Mouse (Mus musculus) CD4-positive, CD25-positive, alpha-beta regulatory T cell, adult 4 months (primary cell): ENCODE results near the gene Cldn4. TPM values are rescaled to one million over a fixed set of nuclear protein-coding genes. Genes with fewer than 3 reads are reported as not detected.

Experiments
- polyA plus RNA-seq, 2 experiments: library from polyadenylated mRNA; unstranded; fragments of 100-300 nt; shearing (Covaris generic); gene quantifications; one replicate each; pipeline ENCODE4 v1.2.1; 2017

The Cldn4 gene
- polyA plus RNA-seq, 2 experiments from 2014 or later, result 0.40 TPM; not detected in 1

Other genes starting within 250 kb of the Cldn4 start
- gene Eln, start 199.6 kb downstream of the Cldn4 start, polyA plus RNA-seq, result not detected
- not detected for gene Tmem270, start 40.2 kb downstream of the Cldn4 start, polyA plus RNA-seq
- not detected for gene Cldn13, start 31.4 kb downstream of the Cldn4 start, polyA plus RNA-seq
- 10 to 100 TPM; 11.4 to 16.7 TPM for gene Mettl27, start 14.6 kb downstream of the Cldn4 start, polyA plus RNA-seq
- not detected for gene Cldn3, start 39.3 kb upstream of the Cldn4 start, polyA plus RNA-seq
- 10 to 100 TPM; 64.3 to 80.5 TPM for gene Abhd11, start 62.2 kb upstream of the Cldn4 start, polyA plus RNA-seq
- gene Stx1a, start 76.5 kb upstream of the Cldn4 start, polyA plus RNA-seq, result 10 to 100 TPM; 15.4 to 27.0 TPM
- gene Dnajc30, start 117.3 kb upstream of the Cldn4 start, polyA plus RNA-seq, result 10 to 100 TPM; 23.4 to 36.6 TPM
- 100 to 1,000 TPM in 1 of 2 experiments, 10 to 100 TPM in 1; 60.8 to 103 TPM for gene Bud23, start 118.0 kb upstream of the Cldn4 start, polyA plus RNA-seq
- gene Vps37d, start 131.3 kb upstream of the Cldn4 start, polyA plus RNA-seq, result not detected
- under 1 TPM in 1 of 2 experiments, not detected in 1; 0.13 TPM for gene Mlxipl, start 143.0 kb upstream of the Cldn4 start, polyA plus RNA-seq
- gene Tbl2, start 202.7 kb upstream of the Cldn4 start, polyA plus RNA-seq, result 1 to 10 TPM; 4.8 to 5.3 TPM
- 10 to 100 TPM; 47.1 to 79.6 TPM for gene Bcl7b, start 221.3 kb upstream of the Cldn4 start, polyA plus RNA-seq
- gene Baz1b, start 240.3 kb upstream of the Cldn4 start, polyA plus RNA-seq, result 10 to 100 TPM; 25.2 to 25.4 TPM